Mouse (Mus musculus) brain, adult 2 months (tissue): Measurements from ENCODE around the gene Banf2.

Experiments used
- DNase-seq: peaks from one replicate; pipeline ENCODE4 v3.0.0; 2011; ENCODE audit warnings: low read depth, low spot score

Banf2 gene

DNA sequence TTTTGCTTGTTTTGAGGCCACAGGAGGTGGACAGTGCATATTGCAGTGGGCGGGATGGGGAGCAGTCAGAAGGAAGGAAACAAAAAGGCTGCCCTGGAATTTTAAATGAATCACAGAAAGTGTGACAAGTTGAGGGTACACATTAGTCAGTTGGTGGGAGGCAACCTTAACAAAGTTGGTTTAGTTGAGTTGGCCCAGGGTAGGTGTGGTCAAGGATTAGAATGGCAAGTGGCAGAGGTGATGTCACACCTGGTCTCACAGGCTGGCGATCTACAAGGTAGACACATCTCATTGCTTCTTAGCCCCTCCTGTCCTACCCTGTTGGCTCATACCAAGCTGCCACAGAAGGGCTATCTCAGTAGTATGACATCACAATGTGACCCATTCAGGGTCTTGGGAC is at the start of gene Banf2:
Gene Banf2 (plus strand): TSS at position 396 of the 400 bp plus-strand sequence.
- DNase-seq, result no peak

DNA sequence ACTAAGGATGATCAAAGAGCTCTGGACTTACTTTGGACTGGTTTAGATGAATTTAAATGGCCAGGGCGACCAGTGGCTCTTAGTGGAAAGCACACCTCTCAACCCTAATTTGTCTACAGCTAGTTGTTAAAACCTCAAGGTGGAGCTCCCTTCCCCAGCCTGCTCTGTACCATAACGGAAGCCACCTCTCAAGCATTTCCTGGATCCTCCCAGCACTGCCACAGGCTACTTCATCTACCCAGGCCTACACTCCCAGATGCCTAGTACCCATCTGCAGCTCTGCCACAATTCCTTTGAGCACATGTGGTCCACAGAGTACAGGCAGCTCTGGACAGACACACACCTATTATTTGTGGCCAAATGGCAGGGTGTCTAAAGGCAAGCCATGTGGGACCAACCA is 49.4 kb upstream of the Banf2 start:
- DNase-seq, result no peak

- DNase-seq, result peak; percentile 56
These were observed 45.4 kb upstream of the Banf2 start for GRCm38 (mm10) chr2:143987485-143987884.

- no peak for DNase-seq
These were observed 44.8 kb upstream of the Banf2 start for GRCm38 (mm10) chr2:143988016-143988415.

GRCm38 (mm10) chr2:143990997-143991396 is 41.9 kb upstream of the Banf2 start:
- DNase-seq, result peak; percentile 61

GRCm38 (mm10) chr2:143991964-143992672 is 40.7 kb upstream of the Banf2 start:
- no peak for DNase-seq

- DNase-seq, result no peak
These were observed 39.9 kb upstream of the Banf2 start for GRCm38 (mm10) chr2:143992977-143993376.

DNA sequence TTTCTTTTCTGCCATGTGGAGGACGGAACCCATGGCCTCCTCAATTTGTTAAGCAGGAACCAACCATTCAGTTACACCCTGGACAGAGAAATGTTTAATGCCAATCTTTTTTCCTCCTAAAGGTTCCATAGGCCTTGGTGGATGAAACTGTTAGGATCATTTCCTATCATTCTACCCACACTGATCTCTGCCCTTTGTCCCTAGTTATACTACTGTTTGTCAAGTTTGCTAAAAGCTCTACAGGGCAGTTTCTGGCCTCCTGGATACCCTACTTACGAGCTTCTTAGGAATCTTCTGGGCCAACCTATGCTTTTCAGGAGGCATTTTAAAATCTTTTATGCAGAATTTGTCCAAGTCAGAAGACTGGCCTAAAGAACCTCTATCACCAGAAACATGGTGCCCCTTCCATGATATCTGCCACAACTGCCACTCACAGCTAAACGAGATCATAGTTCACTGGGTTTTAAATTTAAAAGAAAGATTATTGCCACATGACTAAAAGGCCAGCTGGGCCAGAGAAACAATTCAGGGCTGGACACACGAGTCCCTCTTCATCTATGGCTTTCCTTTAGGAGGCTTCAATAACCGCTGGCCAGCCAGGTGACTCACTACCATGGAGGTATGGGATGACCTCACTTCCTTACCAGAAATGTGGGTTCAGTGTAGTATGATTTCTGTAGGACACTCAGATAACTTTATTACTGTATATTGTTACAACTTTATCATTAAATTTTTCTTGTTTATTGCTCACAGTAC is 30.5 kb upstream of the Banf2 start:
- no peak for DNase-seq

DNA sequence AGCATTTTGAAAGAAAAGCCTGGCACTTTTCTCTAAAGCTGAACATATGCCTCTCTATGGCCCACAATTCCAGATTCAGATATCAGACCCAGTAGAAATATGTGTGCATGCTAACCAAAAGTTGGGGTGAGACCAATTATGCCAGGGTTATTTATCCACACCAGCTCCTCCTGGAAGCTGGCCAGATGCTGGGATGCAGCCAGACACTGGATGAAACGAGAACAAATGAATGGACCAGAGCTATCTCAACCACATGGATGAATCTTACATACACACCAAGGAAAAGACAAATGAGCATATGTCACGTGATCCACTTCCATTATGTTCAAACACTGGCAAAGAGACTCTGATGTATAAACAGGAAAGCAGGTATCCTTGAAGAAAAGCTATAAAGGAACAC is 29.3 kb upstream of the Banf2 start:
- DNase-seq, result no peak

DNA sequence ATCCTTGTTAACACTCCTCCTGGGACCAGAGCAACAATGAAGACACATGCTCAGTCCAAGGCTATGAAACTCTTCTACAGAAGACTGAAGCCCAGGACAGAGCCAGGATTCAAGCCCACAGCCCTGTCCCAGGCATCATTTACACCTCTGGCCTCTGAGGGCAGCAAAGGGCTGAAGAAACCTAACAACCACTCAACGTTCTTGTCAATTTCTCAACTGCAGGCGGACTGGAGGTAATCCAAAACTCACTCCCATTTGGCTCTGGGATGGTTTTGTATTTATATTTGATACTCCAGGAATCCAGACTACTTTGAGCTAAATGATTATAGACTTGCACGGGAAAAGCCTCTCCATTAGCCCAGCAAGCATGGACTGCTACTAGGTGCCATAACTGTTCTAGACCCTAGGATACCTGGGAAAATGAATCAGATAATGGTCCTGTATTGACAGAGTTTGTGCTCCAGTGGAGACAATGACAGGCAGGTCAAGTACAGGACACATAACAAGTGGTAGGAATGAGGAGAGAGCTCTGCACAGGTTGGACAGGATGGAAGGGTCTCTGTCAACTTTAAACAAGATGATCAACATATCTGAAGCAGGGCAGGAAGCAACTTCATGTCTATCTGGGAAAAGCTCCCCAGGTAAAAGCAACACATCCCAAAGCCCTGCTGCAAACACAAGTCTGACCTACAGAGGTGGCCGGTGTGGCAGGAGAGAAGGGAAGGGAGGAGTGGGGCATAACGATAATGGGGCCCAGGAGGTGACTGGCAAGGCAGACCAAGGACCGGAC is 27.5 kb upstream of the Banf2 start:
- no peak for DNase-seq

GRCm38 (mm10) chr2:144006686-144007085 is 26.2 kb upstream of the Banf2 start:
- no peak for DNase-seq

DNA sequence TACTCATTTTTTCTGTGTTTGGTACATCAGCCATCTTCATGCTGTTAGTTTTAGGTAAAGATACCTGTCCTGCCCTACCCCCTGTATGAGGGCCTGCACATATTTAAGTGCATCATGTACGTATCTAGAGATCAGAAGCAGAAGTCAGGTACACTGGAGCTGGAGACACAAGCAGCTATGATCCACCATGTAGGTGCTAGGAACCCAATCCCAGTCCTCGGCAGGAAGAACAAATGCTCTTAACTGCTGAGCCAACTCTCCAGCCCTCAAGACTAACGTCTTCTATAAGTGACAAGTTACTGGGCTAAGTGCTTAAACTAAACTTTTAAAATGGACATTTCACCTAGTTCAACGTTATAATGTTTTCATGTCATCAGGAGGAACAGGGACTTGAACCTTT is 25.6 kb upstream of the Banf2 start:
- no peak for DNase-seq

DNA sequence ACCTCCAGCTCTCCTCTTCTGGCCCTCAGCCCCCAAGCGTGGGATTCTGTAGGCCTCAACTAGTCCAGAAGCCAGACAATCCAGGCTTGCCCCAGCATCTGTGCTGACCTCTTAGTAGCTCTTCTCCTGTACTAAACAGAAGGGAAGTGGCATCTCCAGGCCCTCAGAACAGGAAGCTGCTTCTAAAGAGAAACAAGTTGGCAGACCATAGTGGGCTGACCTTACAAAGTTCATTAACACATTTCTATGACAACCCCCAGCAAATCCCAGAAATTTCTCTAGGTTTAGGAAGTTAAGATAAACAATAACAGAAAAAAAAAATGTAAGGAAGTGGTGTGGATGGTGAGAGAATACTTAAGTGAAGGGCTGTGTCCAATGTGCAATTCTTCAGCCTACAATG is 23.8 kb upstream of the Banf2 start:
- no peak for DNase-seq

DNA sequence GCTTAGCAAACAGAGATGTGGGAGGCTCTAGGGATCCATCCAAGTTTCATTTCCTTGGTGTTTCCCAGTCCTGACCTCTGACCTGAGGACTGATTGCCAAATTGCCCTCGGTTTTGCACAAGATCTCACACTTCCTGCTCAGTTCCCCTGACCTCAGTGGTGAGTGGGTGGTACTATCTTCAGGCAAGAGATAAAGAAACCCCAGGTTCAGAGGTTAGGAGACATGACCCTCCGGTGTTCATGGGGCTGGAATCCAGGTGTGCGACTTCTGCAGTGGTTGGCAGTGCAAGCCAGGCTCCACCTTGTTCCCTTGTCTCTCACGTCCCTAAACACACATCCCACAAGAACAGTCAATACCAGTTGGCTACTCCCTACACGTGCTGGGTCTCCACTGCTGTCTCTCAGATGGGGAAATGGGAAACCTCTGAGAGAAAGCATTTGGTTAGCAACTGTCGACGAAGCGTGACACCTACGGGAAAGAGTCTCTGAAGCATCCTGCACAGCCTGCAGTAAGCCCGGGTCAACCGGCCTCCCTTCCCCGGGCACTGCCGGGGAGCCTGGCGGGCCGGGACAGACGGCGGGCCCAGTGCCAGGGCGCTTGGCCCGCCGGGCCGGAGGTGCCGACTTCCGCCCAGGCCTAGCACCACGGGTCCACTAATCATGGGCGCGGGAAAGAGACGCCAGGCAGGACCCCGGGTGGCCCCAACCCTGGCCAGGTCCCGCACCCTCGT is 23.1 kb upstream of the Banf2 start:
- peak; percentile 55 for DNase-seq

DNA sequence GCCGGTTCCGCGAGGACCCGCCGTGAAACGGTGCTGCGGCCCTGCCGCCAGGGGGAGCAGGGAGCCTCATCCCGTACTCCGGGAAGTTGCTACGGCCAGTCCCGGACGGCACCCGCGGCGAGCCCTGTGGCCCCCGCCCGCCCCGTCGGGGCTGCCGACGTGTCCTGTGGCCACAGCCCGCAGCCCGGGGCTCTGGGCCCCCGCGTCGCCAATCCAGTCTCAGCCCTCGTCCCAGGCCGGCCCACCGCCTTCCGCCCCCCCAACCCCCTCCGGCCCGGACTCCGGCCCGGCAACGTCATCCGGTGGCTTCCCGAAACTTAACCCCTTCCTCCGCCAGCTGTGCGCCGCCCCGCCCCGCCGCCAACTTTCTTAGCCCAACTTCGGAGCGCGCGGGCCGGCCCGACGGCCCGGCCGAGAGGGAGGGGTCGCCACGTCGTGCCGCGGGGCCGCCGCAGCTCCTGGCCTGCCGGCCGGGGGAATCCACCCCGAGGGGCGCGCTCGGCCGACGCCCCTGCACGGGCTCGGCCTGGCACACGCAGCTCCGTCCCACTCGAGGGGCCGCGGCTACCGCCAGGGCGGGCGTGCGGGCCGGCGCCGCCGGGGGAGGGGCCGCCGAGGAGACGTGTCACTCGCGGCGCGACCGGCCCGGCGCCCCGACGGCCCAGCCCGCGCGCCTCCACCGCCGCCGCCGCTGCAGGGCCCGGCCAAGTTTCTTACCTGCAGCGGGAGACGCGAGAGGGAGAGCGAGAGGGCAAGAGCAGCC is 22.4 kb upstream of the Banf2 start:
- DNase-seq, result peak; percentile 70

DNA sequence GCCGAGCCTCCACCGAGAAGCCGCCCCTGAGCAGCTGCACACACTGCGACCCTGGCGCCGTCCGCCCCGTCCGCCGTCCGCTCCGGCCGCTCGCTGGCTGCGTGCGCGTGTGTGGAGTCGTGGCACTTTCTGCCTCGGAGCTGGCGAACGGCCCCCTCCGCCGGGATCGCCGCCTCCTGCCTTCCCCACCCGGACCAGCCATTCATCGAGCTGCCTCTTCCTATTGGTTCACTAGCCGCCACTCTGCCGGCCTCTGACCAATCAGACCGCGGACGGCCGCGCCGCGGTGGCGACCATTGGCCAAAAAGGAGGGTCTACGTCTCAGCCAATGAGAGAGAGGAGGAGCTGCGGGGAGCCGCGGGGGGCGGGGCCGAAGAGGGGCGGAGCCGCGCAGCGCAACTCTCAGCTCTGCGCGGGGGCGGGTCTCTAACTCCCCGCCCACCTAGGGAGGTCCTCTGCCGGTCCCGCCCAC is 21.7 kb upstream of the Banf2 start, which contains the start of gene Rrbp1:
Gene Rrbp1 (minus strand): TSS at position 184 of the 472 bp plus-strand sequence.
- peak; percentile 99 for DNase-seq

DNA sequence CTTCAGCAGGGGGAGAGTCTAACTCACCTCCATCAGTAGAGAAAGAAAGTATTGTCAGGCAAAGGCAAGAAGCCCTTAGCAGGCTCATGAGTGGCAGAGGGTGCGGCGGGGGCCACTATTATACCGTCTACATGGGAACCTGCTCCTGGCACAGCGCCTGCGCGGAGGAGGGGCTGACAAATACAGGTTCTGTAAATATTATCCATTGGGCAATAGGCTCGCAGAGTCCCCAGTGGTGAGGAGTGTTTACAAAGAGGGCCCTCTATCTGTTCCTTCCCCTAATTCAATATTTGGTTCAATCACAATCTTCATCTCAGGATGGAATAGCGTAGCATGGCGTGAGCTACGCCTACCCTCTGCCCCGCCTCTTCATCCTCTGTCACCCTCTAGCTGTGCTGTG is 18.8 kb upstream of the Banf2 start:
- no peak for DNase-seq

GRCm38 (mm10) chr2:144014481-144014880 is 18.4 kb upstream of the Banf2 start:
- peak; percentile 26 for DNase-seq

- no peak for DNase-seq
These were observed 17.0 kb upstream of the Banf2 start for GRCm38 (mm10) chr2:144015861-144016260.

GRCm38 (mm10) chr2:144019971-144020370 is 12.9 kb upstream of the Banf2 start:
- DNase-seq, result no peak

- no peak for DNase-seq
These were observed 10.4 kb upstream of the Banf2 start for GRCm38 (mm10) chr2:144022441-144022840.
